8 mouse cellular contexts compared by ENCODE assay signal in the genomic region with DNA sequence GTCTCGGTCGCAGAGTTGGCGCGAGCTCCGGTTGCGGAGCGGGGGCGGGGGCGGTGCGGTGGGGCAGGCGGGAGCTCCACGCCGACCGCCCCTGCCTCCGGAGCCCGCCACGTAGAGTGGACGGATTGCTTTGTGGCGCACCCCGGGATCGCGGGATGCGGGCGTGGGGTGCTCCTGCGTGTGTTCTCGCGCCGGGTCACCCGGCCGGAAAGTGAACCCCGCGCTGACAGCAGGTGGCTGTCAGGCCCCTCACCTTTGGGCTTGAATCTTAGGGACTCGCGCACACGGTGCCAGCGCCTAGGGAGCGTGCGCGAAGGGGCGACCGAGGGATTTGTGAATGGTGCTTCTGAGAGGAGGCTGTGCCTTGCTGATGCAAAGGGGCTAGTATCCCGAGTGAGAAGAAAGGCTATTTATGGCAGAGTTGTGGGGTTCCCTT. TPM values are rescaled to one million over a fixed set of nuclear protein-coding genes. Genes with fewer than 3 reads are reported as not detected.
DNase-seq lines count a peak whose midpoint lies in the region; TF ChIP-seq lines count a peak whose summit lies in the region.

No protein-coding gene starts in this region.

- H3K4me3 ChIP-seq in gastrocnemius, adult 2 months = peak overlapping the region; percentile 85

- intact Hi-C loops in gastrocnemius, adult 2 months (cut with DNase I) = no loop called here

- TF ChIP-seq CTCF in gastrocnemius, adult 2 months (IDR thresholded peaks at IDR 0.05) = no peak

- DNase-seq in gastrocnemius, adult 2 months = peak; percentile 29
- DNase-seq in gastrocnemius, adult 18-20 months (ENCODE audit: low spot score) = no peak
- peak; percentile 47 for DNase-seq in R1 (ENCODE audit: low read depth, low spot score)
- DNase-seq in forelimb bud, embryonic 11.5 days (ENCODE audit: low read depth, low spot score) = peak; percentile 26
- peak; percentile 43 for DNase-seq in kidney, adult 18-20 months
- DNase-seq in liver = peak; percentile 3
- DNase-seq in neural tube, embryonic 10.5 days (ENCODE audit: extremely low spot score, low spot score) = peak; percentile 50
- DNase-seq in thymus, postnatal 4 days = peak; percentile 24

- peak overlapping the region; percentile 65 for H3K27ac ChIP-seq in gastrocnemius, adult 2 months

RNA-seq across cellular contexts. Expression of a gene that starts 0.7 kb away (rescaled TPM):
- total RNA-seq in gastrocnemius, adult 2 months (2021) = 1 to 10 TPM in 1 of 2 experiments, under 1 TPM in 1; 0.82 to 1.1 TPM
- total RNA-seq in gastrocnemius, adult 18-20 months (2021) = under 1 TPM; 0.78 to 0.84 TPM
